Mouse (Mus musculus) CH12.LX (cell line): ENCODE measurements around the gene Ankrd17. TPM values are rescaled to one million over a fixed set of nuclear protein-coding genes. Genes with fewer than 3 reads are reported as not detected.

Experiments used
- DNase-seq: peaks from one replicate; pipeline ENCODE4 v3.0.0-alpha.2; 2013; ENCODE audit errors: extremely low read depth
- H3K27ac ChIP-seq: 2 replicates; pipeline ENCODE4 v1.5.1; 2012; ENCODE audit warnings: low read depth, mild to moderate bottlenecking, control low read depth, moderate library complexity; ENCODE audit not compliant: insufficient read depth
- H3K27me3 ChIP-seq: replicated peaks from 2 replicates; pipeline ENCODE3; 2012; ENCODE audit warnings: inconsistent platforms
- H3K36me3 ChIP-seq, 2 experiments: replicated peaks in 1 of 2; 2 replicates each; pipeline versions ENCODE3 to v1.6.1; 2012; ENCODE audit warnings: inconsistent platforms in 1 of 2, low read length in 1 of 2, mild to moderate bottlenecking in 1 of 2, mixed read lengths in 1 of 2, moderate library complexity in 1 of 2; ENCODE audit not compliant: control insufficient read depth in 1 of 2, insufficient read depth in 1 of 2
- H3K4me1 ChIP-seq, 2 experiments: 2 replicates each; pipeline ENCODE4 v1.6.1; 2012; ENCODE audit warnings: inconsistent platforms in 1 of 2, moderate library complexity in 1 of 2; ENCODE audit not compliant: insufficient read depth in 2 of 2, control insufficient read depth in 1 of 2
- H3K4me2 ChIP-seq: 2 replicates; pipeline ENCODE4 v1.6.1; 2012; ENCODE audit warnings: low read depth, mild to moderate bottlenecking, control low read depth; ENCODE audit not compliant: poor library complexity, insufficient read depth, severe bottlenecking
- H3K4me3 ChIP-seq, 3 experiments: fragments of 150-350 bp in 1 of 3; sonication (generic) in 1 of 3; replicated peaks in 1 of 3; 2 replicates each; pipeline versions ENCODE3 to v1.5.1; 2011 to 2012; ENCODE audit warnings: low read depth in 2 of 3, low read length in 2 of 3, mild to moderate bottlenecking in 2 of 3, moderate library complexity in 2 of 3, control low read depth in 1 of 3, improper control_type of control experiment in 1 of 3, inconsistent platforms in 1 of 3, mixed read lengths in 1 of 3; ENCODE audit not compliant: poor library complexity in 1 of 3
- H3K79me2 ChIP-seq: replicated peaks from 2 replicates; pipeline ENCODE4 v1.6.1; 2012; ENCODE audit warnings: mild to moderate bottlenecking, moderate library complexity; ENCODE audit not compliant: control insufficient read depth, poor library complexity, insufficient read depth, severe bottlenecking; ENCODE audit errors: extremely low read depth
- H3K9ac ChIP-seq: 2 replicates; pipeline ENCODE4 v1.6.1; 2012; ENCODE audit warnings: low read depth, mild to moderate bottlenecking, control low read depth, moderate library complexity; ENCODE audit not compliant: insufficient read depth
- H3K9me3 ChIP-seq: replicated peaks from 2 replicates; pipeline ENCODE3; 2012; ENCODE audit warnings: low read length, inconsistent platforms, mixed read lengths
- CTCF ChIP-seq, 2 experiments: IDR thresholded peaks in 1 of 2; conservative IDR thresholded peaks in 1 of 2; 2 replicates each; pipeline ENCODE4 v1.5.1; 2011 to 2012; ENCODE audit warnings: low read depth in 2 of 2, low read length in 2 of 2, improper control_type of control experiment in 1 of 2, inconsistent platforms in 1 of 2, mild to moderate bottlenecking in 1 of 2, moderate library complexity in 1 of 2
- ELF1 ChIP-seq: IDR thresholded peaks from 2 replicates; pipeline ENCODE4 v1.6.1; 2014; ENCODE audit warnings: low read depth, mild to moderate bottlenecking, inconsistent platforms, low read length, improper control_type of control experiment
- EP300 ChIP-seq: IDR thresholded peaks from 2 replicates; pipeline ENCODE4 v1.6.1; 2011; ENCODE audit warnings: low read length, improper control_type of control experiment
- ETS1 ChIP-seq: conservative IDR thresholded peaks from 2 replicates; pipeline ENCODE4 v1.6.1; 2012; ENCODE audit warnings: low read depth, mild to moderate bottlenecking, inconsistent platforms, low read length, improper control_type of control experiment, moderate library complexity
- HCFC1 ChIP-seq: IDR thresholded peaks from 2 replicates; pipeline ENCODE4 v1.6.1; 2012; ENCODE audit warnings: low read depth, mild to moderate bottlenecking, inconsistent platforms, low read length, improper control_type of control experiment
- IRF4 ChIP-seq: IDR thresholded peaks from 2 replicates; pipeline ENCODE4 v1.6.1; 2014; ENCODE audit warnings: low read depth, mild to moderate bottlenecking, inconsistent platforms, low read length, improper control_type of control experiment
- JUND ChIP-seq: conservative IDR thresholded peaks from 2 replicates; pipeline ENCODE4 v1.6.1; 2011; ENCODE audit warnings: low read depth, low read length, improper control_type of control experiment
- MAX ChIP-seq: IDR thresholded peaks from 2 replicates; pipeline ENCODE4 v1.6.1; 2011; ENCODE audit warnings: low read length, improper control_type of control experiment
- NRF1 ChIP-seq: IDR thresholded peaks from 2 replicates; pipeline ENCODE4 v1.6.1; 2014; ENCODE audit warnings: low read depth, mild to moderate bottlenecking, inconsistent platforms, low read length, improper control_type of control experiment, moderate library complexity
- POLR2A ChIP-seq: IDR thresholded peaks from 2 replicates; pipeline ENCODE4 v1.6.1; 2011; ENCODE audit warnings: low read depth, mild to moderate bottlenecking, improper control_type of control experiment, low read length
- RAD21 ChIP-seq: IDR thresholded peaks from 2 replicates; pipeline ENCODE4 v1.6.1; 2011; ENCODE audit warnings: low read depth, mild to moderate bottlenecking, low read length, improper control_type of control experiment, moderate library complexity
- RCOR1 ChIP-seq: conservative IDR thresholded peaks from 2 replicates; pipeline ENCODE4 v1.6.1; 2012; ENCODE audit warnings: low read depth, mild to moderate bottlenecking, inconsistent platforms, low read length, improper control_type of control experiment
- SMC3 ChIP-seq: IDR thresholded peaks from 2 replicates; pipeline ENCODE4 v1.6.1; 2011; ENCODE audit warnings: low read depth, low read length, improper control_type of control experiment
- ZC3H11A ChIP-seq: IDR thresholded peaks from 2 replicates; pipeline ENCODE4 v1.6.1; 2012; ENCODE audit warnings: low read depth, mild to moderate bottlenecking, inconsistent platforms, low read length, improper control_type of control experiment
- ZMIZ1 ChIP-seq: IDR thresholded peaks from 2 replicates; pipeline ENCODE4 v1.6.1; 2012; ENCODE audit warnings: low read depth, mild to moderate bottlenecking, inconsistent platforms, low read length, improper control_type of control experiment
- ZNF384 ChIP-seq: IDR thresholded peaks from 2 replicates; pipeline ENCODE4 v1.6.1; 2012; ENCODE audit warnings: low read depth, low read length, improper control_type of control experiment, inconsistent platforms
- dilution Hi-C: fragments of 300-500 bp; cut with MboI; formaldehyde crosslinking; loops from 2 replicates; pipeline ENCODE4 v1.14.3; 2020; ENCODE audit warnings: low sequenced_read_pairs; ENCODE audit not compliant: extremely low pct_unique_long_range_greater_than_20kb, extremely low pct_ligation_motif_present
- in situ Hi-C: fragments of 300-500 bp; cut with MboI; formaldehyde crosslinking; loops from 3 replicates; pipeline ENCODE4 v1.14.3; 2019; ENCODE audit warnings: low sequenced_read_pairs, low pct_ligation_motif_present, low pct_unique_long_range_greater_than_20kb, mixed read lengths
- polyA plus RNA-seq: library from polyadenylated mRNA; unstranded; fragments of >175 nt; gene quantifications from 2 replicates; pipeline ENCODE4 v1.2.1, GENCODE M21; 2012; ENCODE audit warnings: low read depth; ENCODE audit not compliant: insufficient read length
- total RNA-seq, 2 experiments: library from RNA; depleted of rRNA; stranded (reverse); fragments of 300-350 nt in 1 of 2; fragments of >200 nt in 1 of 2; gene quantifications; 2 replicates each; pipeline ENCODE4 v1.2.3; 2012 to 2014

The Ankrd17 gene
- total and polyA plus RNA-seq, 3 experiments = 31.7 to 71.5 (median 36.3) TPM

DNA sequence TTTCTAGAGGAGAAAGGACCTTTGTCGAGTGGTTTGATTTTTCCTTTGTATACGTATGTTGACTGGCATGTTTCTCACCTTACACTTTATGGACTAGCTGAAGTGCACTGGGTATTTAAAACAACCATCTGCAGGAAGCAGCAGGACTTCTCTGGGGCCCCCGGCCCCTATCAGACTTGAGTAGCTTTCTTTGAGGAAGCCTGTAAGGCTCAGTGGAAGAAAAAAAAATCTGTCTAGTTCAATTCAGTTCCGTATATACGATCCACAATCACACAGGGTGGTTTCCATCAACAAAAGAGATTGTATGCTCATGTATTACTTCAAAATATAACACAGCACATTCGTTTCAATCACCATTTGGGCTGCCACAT, 48.5 kb upstream of the Ankrd17 start:
- Histone ChIP-seq H3K4me2 (no peak overlapping the region), H3K27ac (no peak overlapping the region)

DNA sequence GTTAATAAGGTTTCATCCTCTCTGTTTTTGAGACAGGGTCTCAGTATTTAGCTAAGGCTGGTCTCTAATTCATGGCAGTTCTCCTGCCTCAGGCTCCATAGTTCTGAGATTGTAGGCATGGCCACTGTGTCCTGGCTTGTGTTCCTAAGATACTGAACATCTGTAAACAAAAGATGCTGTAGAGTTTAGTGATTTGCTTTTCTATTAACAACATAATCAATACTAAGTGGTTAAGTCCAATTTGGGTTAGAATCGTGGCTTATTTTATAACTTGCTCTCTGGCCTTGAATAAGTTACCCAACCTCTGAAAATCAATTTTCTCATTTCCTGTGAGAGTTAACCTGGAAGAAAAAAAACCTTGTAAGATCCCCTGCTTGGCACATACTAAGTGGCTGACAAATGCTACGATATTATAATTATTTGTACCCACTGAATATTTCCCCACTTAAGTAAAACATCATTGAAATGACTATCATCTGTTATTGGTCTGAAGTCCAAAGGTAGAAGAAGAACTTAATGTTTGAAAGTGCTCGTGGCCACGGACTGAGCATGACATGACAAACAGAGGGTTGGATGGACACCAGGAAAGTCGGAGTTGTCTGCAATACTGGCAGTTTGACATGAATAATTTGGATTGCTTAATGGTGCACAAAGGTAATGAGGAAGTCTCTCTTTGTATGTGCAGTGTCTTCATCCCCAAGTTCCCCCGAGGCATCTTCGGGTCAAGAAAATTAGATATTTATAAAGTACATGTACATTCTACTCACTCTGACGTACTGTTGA, 48.0 kb upstream of the Ankrd17 start:
- Histone ChIP-seq H3K79me2 (no peaks in the 10 kb centered on the region), H3K9ac (no peak overlapping the region), H3K4me2 (no peak overlapping the region), H3K9me3 (no peaks in the 10 kb centered on the region), H3K4me1 (peaks cover 0 to 11% of the 10 kb centered on the region in 2 experiments; a peak in 2 of 4 replicates), H3K27me3 (no peaks in the 10 kb centered on the region), H3K36me3 (no peaks in the 10 kb centered on the region), H3K4me3 (no peak overlapping the region), H3K27ac (no peak overlapping the region)
- in situ Hi-C loops (loop anchor here (10.0 kb wide), 1 partner anchor 80 kb away; the partner anchor contains the start of gene Afp), dilution Hi-C loops (no loop called here)
- no peak for TF ChIP-seq ZMIZ1
- no peak for DNase-seq

More for the DNA sequence above, 48.5 kb upstream of the Ankrd17 start:
- H3K4me3 ChIP-seq = no peak overlapping the region
- no peak for TF ChIP-seq EP300
- no peak for TF ChIP-seq RAD21
- TF ChIP-seq ZNF384 = 0 out of 2 replicates have a peak, but pooled peaks have one; percentile 8
- TF ChIP-seq ETS1 = no peak
- peaks cover 0 to 11% of the 10 kb centered on the region in 2 experiments; a peak in 2 of 4 replicates for H3K4me1 ChIP-seq
- H3K27me3 ChIP-seq = no peaks in the 10 kb centered on the region
- dilution Hi-C loops = no loop called here
- no peaks in the 10 kb centered on the region for H3K36me3 ChIP-seq
- no peaks in the 10 kb centered on the region for H3K79me2 ChIP-seq
- H3K9me3 ChIP-seq = no peaks in the 10 kb centered on the region
- in situ Hi-C loops = loop anchor here (10.0 kb wide), 1 partner anchor 80 kb away; the partner anchor contains the start of gene Afp
- no peak overlapping the region for H3K9ac ChIP-seq
- DNase-seq = no peak

DNA sequence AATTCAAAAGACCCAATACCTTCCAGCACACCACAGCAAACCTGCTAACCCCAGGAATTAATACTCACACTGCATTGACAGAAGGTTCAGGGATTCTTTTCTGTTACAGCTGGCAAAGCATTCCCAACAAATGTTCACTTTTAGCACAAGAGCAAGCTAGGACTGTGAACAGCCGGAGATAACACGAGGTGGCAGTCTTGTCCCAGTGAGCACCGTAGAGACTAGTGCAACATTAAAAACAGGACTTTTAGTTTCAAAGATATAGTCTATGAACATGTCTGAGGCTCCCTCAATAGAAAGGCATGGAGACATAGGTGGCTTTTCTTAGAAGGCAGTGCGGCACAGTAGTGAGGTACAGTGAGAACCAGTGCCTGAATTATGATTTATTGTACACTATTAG, 38.8 kb upstream of the Ankrd17 start:
- TF ChIP-seq RCOR1 (no peak), POLR2A (no peak), ELF1 (no peak), MAX (no peak), ZNF384 (no peak), SMC3 (peak; percentile 76), JUND (no peak), RAD21 (peak; percentile 80), NRF1 (no peak), ZC3H11A (peak; percentile 37; the same call in 1 of the 2 replicates), HCFC1 (no peak), IRF4 (0 out of 2 replicates have a peak, but pooled peaks have one; percentile 14), CTCF (conservative IDR thresholded peaks at IDR 0.05 in 1 of 2, IDR thresholded peaks at IDR 0.05 in 1 of 2; ENCODE audit: low read depth in 2 of 2, low read length in 2 of 2) (peak in 1 of 2 experiments; percentile 83; a peak in 2 of 4 replicates)
- TF ChIP-seq, all 38 proteins: peak for 5
- Histone ChIP-seq H3K27me3 (no peaks in the 10 kb centered on the region), H3K4me3 (no peak overlapping the region), H3K27ac (no peak overlapping the region), H3K36me3 (no peaks in the 10 kb centered on the region), H3K9me3 (no peaks in the 10 kb centered on the region), H3K9ac (no peak overlapping the region), H3K4me2 (no peak overlapping the region), H3K4me1 (no peaks in the 10 kb centered on the region), H3K79me2 (no peaks in the 10 kb centered on the region)
- dilution Hi-C loops (no loop called here), in situ Hi-C loops (no loop called here)
- no peak for DNase-seq
